Mouse (Mus musculus) spleen, adult 10 weeks (tissue): ENCODE measurements around the gene Glipr1l3. TPM values are rescaled to one million over a fixed set of nuclear protein-coding genes. Genes with fewer than 3 reads are reported as not detected.

ENCODE experiments used
- polyA plus RNA-seq: library from polyadenylated mRNA; stranded (reverse); fragments of 350-450 nt; fragmentation: Illumina TruSeq; extraction: RNeasy Lipid Tissue Mini Kit (QIAGEN cat#74804); gene quantifications from one replicate; pipeline ENCODE4 v1.2.3, GENCODE M21; 2015; ENCODE audit warnings: low replicate concordance; ENCODE audit not compliant: insufficient read depth

The Glipr1l3 gene
- not detected for polyA plus RNA-seq

GRCm38 (mm10) chr10:112159882-112160560 is at the start of gene Glipr1l3:
TSS of gene Glipr1l3 (minus strand) at chr10:112160327.

GRCm38 (mm10) chr10:112163168-112163766 is 3.1 kb upstream of the Glipr1l3 start, which contains the start of gene Caps2:
TSS of gene Caps2 (plus strand) at chr10:112163621.

Other genes with a start within 250 kb of the Glipr1l3 start
- gene Krr1, start 187.7 kb downstream of the Glipr1l3 start, polyA plus RNA-seq = 42.7 TPM
- gene Glipr1, start 157.7 kb downstream of the Glipr1l3 start, polyA plus RNA-seq = 163 TPM
- not detected for gene Glipr1l1, start 100.1 kb downstream of the Glipr1l3 start, polyA plus RNA-seq
- not detected for gene Glipr1l2, start 77.0 kb downstream of the Glipr1l3 start, polyA plus RNA-seq
- gene Caps2, start 3.3 kb upstream of the Glipr1l3 start, polyA plus RNA-seq = not detected
- 0.15 TPM for gene Kcnc2, start 110.8 kb upstream of the Glipr1l3 start, polyA plus RNA-seq